Mouse (Mus musculus) liver, postnatal 0 days (tissue): ENCODE data around the gene Tesk2. TPM values are rescaled to one million over a fixed set of nuclear protein-coding genes. Genes with fewer than 3 reads are reported as not detected.

Source experiments
- ATAC-seq: fragments of 200-750 bp; cut with Nextera tagmentation; 2 replicates; pipeline ENCODE4 v1.8.0; 2017; ENCODE audit warnings: mild to moderate bottlenecking, moderate library complexity
- DNase-seq: peaks from one replicate; pipeline ENCODE4 v3.0.0-alpha.2; 2016
- H3K27ac ChIP-seq: fragments of 300-500 bp; sonication (generic); 2 replicates; pipeline ENCODE4 v1.5.1; 2014; ENCODE audit warnings: antibody characterized with exemption, moderate library complexity, mild to moderate bottlenecking, low read depth
- H3K27me3 ChIP-seq: fragments of 300-500 bp; sonication (generic); 2 replicates; pipeline ENCODE4 v1.6.1; 2014; ENCODE audit warnings: low read length, control low read depth, mixed read lengths; ENCODE audit not compliant: insufficient read depth
- H3K36me3 ChIP-seq: fragments of 300-500 bp; sonication (generic); replicated peaks from 2 replicates; pipeline ENCODE4 v1.6.1; 2014; ENCODE audit warnings: mild to moderate bottlenecking, control low read depth, low read length, moderate library complexity, mixed read lengths; ENCODE audit not compliant: insufficient read depth
- H3K4me1 ChIP-seq: fragments of 300-500 bp; sonication (generic); 2 replicates; pipeline ENCODE4 v1.6.1; 2014; ENCODE audit warnings: antibody characterized with exemption, mild to moderate bottlenecking, control low read depth; ENCODE audit not compliant: insufficient read depth
- H3K4me2 ChIP-seq: fragments of 300-500 bp; sonication (generic); 2 replicates; pipeline ENCODE4 v1.6.1; 2014; ENCODE audit warnings: low read depth, mild to moderate bottlenecking, low read length, moderate library complexity, mixed read lengths
- H3K4me3 ChIP-seq: fragments of 300-500 bp; sonication (generic); 2 replicates; pipeline ENCODE4 v1.5.1; 2014; ENCODE audit warnings: low read depth, low read length
- H3K9ac ChIP-seq: fragments of 300-500 bp; sonication (generic); replicated peaks from 2 replicates; pipeline ENCODE4 v1.6.1; 2014; ENCODE audit warnings: mild to moderate bottlenecking, moderate library complexity
- H3K9me3 ChIP-seq: fragments of 300-500 bp; sonication (generic); 2 replicates; pipeline ENCODE4 v1.6.1; 2016; ENCODE audit warnings: mild to moderate bottlenecking, control low read depth, low read length, mixed read lengths
- CTCF ChIP-seq: sonication (generic); IDR thresholded peaks from 2 replicates; pipeline ENCODE4 v1.5.1; 2016; ENCODE audit warnings: antibody characterized with exemption, low read depth
- EP300 ChIP-seq: IDR thresholded peaks from 2 replicates; pipeline ENCODE4 v1.6.1; 2016; ENCODE audit warnings: antibody characterized with exemption, low read depth, mild to moderate bottlenecking
- WGBS: fragments of 180-500 bp; shearing (Covaris S2); extraction: QIAGEN DNeasy Blood & Tissue Kit; methylation state at CpG from one replicate; pipeline ENCODE4 v1.1.7; 2014; ENCODE audit not compliant: insufficient replicate concordance; 5-methylcytosine and 5-hydroxymethylcytosine counted together
- polyA plus RNA-seq: library from polyadenylated mRNA; unstranded; fragments of >200 nt; fragmentation: Nextera tagmentation; extraction: Ambion mirVana; gene quantifications from 2 replicates; pipeline ENCODE4 v1.2.1, GENCODE M21; 2015

Gene Tesk2
- polyA plus RNA-seq, 1 experiment from 2014 or later, result 5.8 TPM

- ATAC-seq (no peak), DNase-seq (no peak)
- Histone ChIP-seq H3K4me3 (no peak overlapping the region), H3K4me1 (peaks cover 7% of the 10 kb centered on the region; the same call in 1 of the 2 replicates), H3K4me2 (no peak overlapping the region), H3K9me3 (no peaks in the 10 kb centered on the region), H3K27ac (no peak overlapping the region), H3K9ac (no peak overlapping the region), H3K36me3 (peaks cover 41% of the 10 kb centered on the region), H3K27me3 (no peaks in the 10 kb centered on the region)
- TF ChIP-seq EP300 (no peak), CTCF (no peak)
- WGBS, result 76% methylated on average over 2 of the region's 2 CpGs
These were observed 27.0 kb upstream of the Tesk2 start for GRCm38 (mm10) chr4:116693785-116694184.

DNA sequence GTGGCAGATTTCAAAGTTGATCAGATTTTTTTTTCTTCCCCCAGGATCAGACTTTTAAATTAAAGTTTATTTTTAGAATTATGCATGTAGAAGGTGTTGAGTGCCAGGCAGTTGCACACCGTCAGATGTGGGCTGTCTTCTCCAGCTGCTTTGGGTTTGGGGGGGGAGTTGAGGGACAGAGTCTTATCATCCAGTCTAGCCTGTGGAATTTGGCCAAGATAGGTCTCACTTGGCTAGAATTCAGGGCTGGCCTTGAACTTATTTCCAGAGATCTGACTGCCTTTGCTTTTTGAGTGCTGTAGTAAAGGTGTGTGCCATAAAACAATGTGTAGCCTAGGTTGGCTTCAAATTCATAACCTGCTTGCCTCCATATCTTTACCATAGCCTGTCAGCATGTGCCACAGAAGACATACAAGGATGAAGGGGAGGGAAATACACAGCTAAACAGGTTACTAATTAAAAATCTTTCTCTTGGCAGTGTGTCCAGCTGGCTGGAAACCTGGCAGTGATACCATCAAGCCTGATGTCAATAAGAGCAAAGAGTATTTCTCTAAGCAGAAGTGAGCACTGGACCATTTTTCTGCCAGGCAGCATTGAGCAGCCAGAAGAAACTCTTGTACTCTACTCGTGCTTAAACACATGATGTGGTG lies 21.9 kb upstream of the Tesk2 start:
- Histone ChIP-seq H3K36me3 (peaks cover 43% of the 10 kb centered on the region), H3K27me3 (no peaks in the 10 kb centered on the region), H3K9ac (no peak overlapping the region), H3K27ac (peak overlapping the region; percentile 30; the same call in 1 of the 2 replicates), H3K4me3 (no peak overlapping the region), H3K4me1 (peaks cover 6% of the 10 kb centered on the region; the same call in 1 of the 2 replicates), H3K9me3 (no peaks in the 10 kb centered on the region), H3K4me2 (no peak overlapping the region)
- ATAC-seq (peak; percentile 73), DNase-seq (no peak)
- 36% methylated on average over 2 of the region's 2 CpGs for WGBS
- TF ChIP-seq CTCF (no peak), EP300 (no peak)

- Histone ChIP-seq H3K4me1 (0 out of 2 replicates have a peak, but pooled peaks cover 3% of the 10 kb centered on the region), H3K27me3 (no peaks in the 10 kb centered on the region), H3K9me3 (no peaks in the 10 kb centered on the region), H3K36me3 (peaks cover 25% of the 10 kb centered on the region), H3K27ac (no peak overlapping the region), H3K9ac (no peak overlapping the region), H3K4me2 (no peak overlapping the region), H3K4me3 (no peak overlapping the region)
- 73% methylated on average over 1 of the region's 1 CpGs for WGBS
- DNase-seq (no peak), ATAC-seq (no peak)
- TF ChIP-seq CTCF (no peak), EP300 (no peak)
These were observed 19.8 kb upstream of the Tesk2 start for GRCm38 (mm10) chr4:116700964-116701363.

DNA sequence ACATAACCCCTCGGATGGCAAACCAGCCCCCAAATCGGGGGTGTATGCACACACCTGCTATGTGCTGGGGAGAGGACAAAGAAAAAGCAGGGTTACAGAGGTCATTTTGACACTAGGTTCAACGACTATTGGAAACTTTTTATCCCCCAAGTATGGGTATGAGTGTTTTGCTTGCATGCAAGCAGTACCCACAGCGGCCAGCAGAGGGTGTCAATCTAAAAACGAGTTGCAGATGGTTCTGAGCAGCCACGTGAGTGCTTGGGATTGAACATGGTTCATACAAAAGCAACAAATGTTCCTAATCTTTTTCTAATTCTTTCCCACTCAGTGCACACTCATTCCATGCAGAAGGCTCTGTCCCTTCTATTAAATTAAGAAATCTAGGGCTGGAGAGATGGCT lies 16.9 kb upstream of the Tesk2 start:
- Histone ChIP-seq H3K4me2 (no peak overlapping the region), H3K27ac (no peak overlapping the region), H3K36me3 (peaks cover 20% of the 10 kb centered on the region), H3K27me3 (no peaks in the 10 kb centered on the region), H3K9me3 (no peaks in the 10 kb centered on the region), H3K4me1 (peaks cover 12% of the 10 kb centered on the region), H3K4me3 (no peak overlapping the region), H3K9ac (no peak overlapping the region)
- WGBS, result 26% methylated on average over 6 of the region's 6 CpGs
- peak; percentile 86 for DNase-seq
- no peak for ATAC-seq
- TF ChIP-seq CTCF (peak; percentile 88), EP300 (no peak)

DNA sequence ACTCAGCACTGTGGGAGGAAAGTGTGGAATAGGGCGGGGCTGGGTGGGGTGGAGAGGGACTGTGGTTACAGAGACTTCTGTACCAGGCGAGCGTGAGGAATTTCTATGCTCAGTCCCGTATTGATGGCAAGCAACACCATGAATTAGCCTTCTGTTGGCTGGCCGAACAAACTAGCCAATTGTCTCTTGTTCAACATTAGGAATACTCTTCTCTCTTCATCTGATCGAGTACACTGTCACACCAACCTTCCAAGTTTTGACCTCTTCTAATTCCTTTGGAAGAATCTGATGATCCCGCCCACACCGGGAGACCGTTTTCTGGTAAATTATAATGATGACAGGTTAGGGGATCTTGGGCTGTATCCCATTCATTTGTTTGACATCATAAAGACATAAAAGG lies 13.1 kb upstream of the Tesk2 start:
- peaks cover 14% of the 10 kb centered on the region for H3K4me1 ChIP-seq
- peak overlapping the region; percentile 74 for H3K4me2 ChIP-seq
- H3K9ac ChIP-seq, result peak overlapping the region; percentile 73
- H3K36me3 ChIP-seq, result peaks cover 6% of the 10 kb centered on the region; the same call in 1 of the 2 replicates
- H3K9me3 ChIP-seq, result no peaks in the 10 kb centered on the region
- H3K27ac ChIP-seq, result 0 out of 2 replicates have a peak overlapping the region, but pooled peaks have one; percentile 57
- H3K4me3 ChIP-seq, result peak overlapping the region; percentile 56
- no peak for TF ChIP-seq CTCF
- TF ChIP-seq EP300, result no peak
- DNase-seq, result no peak
- no peak for ATAC-seq
- 11% methylated on average over 9 of the region's 9 CpGs for WGBS
- H3K27me3 ChIP-seq, result no peaks in the 10 kb centered on the region

- Histone ChIP-seq H3K9ac (peak within 1 kb of the TSS; percentile 73), H3K9me3 (no peaks in the 10 kb centered on the region), H3K36me3 (peaks cover 4% of the 10 kb centered on the region; the same call in 1 of the 2 replicates), H3K27ac (peak within 1 kb of the TSS; percentile 57), H3K4me1 (peaks cover 14% of the 10 kb centered on the region), H3K4me3 (peak within 1 kb of the TSS; percentile 56), H3K27me3 (no peaks in the 10 kb centered on the region), H3K4me2 (peak within 1 kb of the TSS; percentile 74)
- under 1% methylated on average over 29 of the region's 29 CpGs for WGBS
- TF ChIP-seq EP300 (peak; percentile 66; the same call in 1 of the 2 replicates), CTCF (peak; percentile 39)
- DNase-seq (peak; percentile 88), ATAC-seq (peak; percentile 99)
These were observed 12.5 kb upstream of the Tesk2 start, which contains the start of the genes Mmachc and Ccdc163 for GRCm38 (mm10) chr4:116708201-116708764. TSS of gene Mmachc (minus strand) at chr4:116708406. TSS of gene Ccdc163 (plus strand) at chr4:116708509.
